Mouse (Mus musculus) erythroblast, embryonic 14.5 days (primary cell): ENCODE data around the gene Vps26c. TPM values are rescaled to one million over a fixed set of nuclear protein-coding genes. Genes with fewer than 3 reads are reported as not detected.

Source experiments
- H3K27me3 ChIP-seq: 2 replicates; pipeline ENCODE4 v1.6.1; 2012; ENCODE audit warnings: inconsistent platforms; ENCODE audit not compliant: control insufficient read depth
- H3K36me3 ChIP-seq: 2 replicates; pipeline ENCODE4 v1.6.1; 2012; ENCODE audit warnings: mild to moderate bottlenecking, inconsistent platforms; ENCODE audit not compliant: control insufficient read depth
- H3K4me1 ChIP-seq: 2 replicates; pipeline ENCODE4 v1.6.1; 2012; ENCODE audit warnings: inconsistent platforms; ENCODE audit not compliant: control insufficient read depth
- H3K4me3 ChIP-seq: replicated peaks from 2 replicates; pipeline ENCODE3; 2012; ENCODE audit warnings: moderate library complexity, mild to moderate bottlenecking, inconsistent platforms
- H3K9me3 ChIP-seq: 2 replicates; pipeline ENCODE4 v1.6.1; 2012; ENCODE audit warnings: low read length, inconsistent platforms, mixed read lengths; ENCODE audit not compliant: control insufficient read depth
- GATA1 ChIP-seq: IDR thresholded peaks from 2 replicates; pipeline ENCODE4 v1.6.1; 2012; ENCODE audit warnings: low read length, inconsistent platforms, mixed read lengths
- TAL1 ChIP-seq: IDR thresholded peaks from 3 replicates; pipeline ENCODE4 v1.6.1; 2012; ENCODE audit warnings: low read length, inconsistent platforms, mixed read lengths
- polyA plus RNA-seq: library from polyadenylated mRNA; stranded (reverse); fragments of >175 nt; gene quantifications from 2 replicates; pipeline ENCODE4 v1.2.3, GENCODE M21; 2012

Gene Vps26c
- polyA plus RNA-seq, 1 experiment: 0.06 TPM

DNA sequence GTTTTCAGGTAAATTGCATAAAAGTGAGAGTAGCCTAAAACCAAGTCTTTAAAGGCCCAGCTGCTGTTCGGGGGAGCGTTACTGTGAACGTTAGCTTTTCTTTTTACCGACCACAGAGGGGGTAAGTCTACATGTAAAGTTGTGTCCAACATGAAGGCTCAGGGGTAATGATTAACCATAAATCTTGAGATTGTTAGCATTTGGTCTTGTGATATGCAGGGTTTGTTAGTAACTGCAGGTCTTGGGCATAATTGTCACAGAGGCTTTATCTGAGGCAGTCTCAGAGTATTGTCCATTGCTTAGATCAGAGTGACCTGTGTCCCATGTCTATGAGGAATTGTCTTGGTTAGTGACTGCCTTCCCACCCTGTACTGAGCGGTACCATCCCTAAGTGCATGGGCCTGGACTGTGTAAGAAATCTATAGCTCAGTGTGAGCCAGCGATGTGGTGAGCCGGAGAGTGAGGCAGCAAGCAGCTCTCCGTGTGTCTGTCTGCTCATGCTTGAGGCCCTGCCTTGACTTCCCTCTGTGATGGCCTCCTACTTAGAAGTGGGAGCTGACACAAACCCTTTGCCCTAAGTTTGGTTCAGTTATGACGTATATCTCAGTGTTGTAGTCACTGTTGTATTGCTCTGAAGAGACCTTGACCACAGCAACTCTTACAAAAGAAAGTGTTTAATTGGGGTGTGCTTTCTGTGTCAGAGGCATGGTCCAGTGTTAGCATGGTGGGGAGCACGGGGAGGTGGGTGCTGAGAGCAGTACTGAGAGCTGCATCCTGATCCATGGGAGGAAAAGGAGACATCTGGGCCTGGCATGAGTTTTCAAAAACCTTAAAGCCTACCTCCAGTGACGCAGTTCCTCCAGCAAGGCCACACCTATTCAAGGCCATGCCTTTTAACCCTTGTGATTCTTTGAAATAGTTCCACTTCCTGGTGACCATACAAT is 74.8 kb downstream of the Vps26c start:
- Histone ChIP-seq H3K9me3 (no peaks in the 10 kb centered on the region), H3K36me3 (peaks cover 60% of the 10 kb centered on the region), H3K27me3 (no peaks in the 10 kb centered on the region), H3K4me3 (no peak overlapping the region), H3K4me1 (no peaks in the 10 kb centered on the region)
- TF ChIP-seq TAL1 (no peak), GATA1 (no peak)

DNA sequence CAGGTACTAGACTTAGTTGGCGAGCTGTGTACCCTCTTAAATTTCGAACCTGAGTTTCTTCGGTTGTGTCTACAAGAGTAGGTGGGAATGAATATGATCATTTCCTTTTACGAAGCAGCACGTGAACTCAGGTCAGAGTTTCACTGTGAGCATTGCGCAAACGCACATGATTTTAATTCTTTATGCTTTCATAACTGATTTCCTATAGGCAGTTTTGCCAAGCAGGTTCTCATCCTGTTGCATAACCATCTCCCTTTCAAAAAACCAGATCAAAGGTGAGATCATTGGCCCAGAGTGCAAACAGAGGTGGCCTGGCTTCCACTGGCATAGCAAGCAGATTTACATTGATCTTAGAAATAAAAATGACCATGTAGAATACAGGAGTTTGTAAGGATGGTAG is 77.0 kb downstream of the Vps26c start:
- no peak overlapping the region for H3K4me3 ChIP-seq
- peaks cover 51% of the 10 kb centered on the region for H3K36me3 ChIP-seq
- TF ChIP-seq GATA1 (no peak), TAL1 (no peak)
- no peaks in the 10 kb centered on the region for H3K4me1 ChIP-seq
- no peaks in the 10 kb centered on the region for H3K27me3 ChIP-seq
- H3K9me3 ChIP-seq: no peaks in the 10 kb centered on the region

GRCm38 (mm10) chr16:94449151-94449550 is 77.5 kb downstream of the Vps26c start:
- no peaks in the 10 kb centered on the region for H3K4me1 ChIP-seq
- peaks cover 49% of the 10 kb centered on the region for H3K36me3 ChIP-seq
- H3K4me3 ChIP-seq: no peak overlapping the region
- no peaks in the 10 kb centered on the region for H3K27me3 ChIP-seq
- TF ChIP-seq TAL1 (no peak), GATA1 (no peak)
- no peaks in the 10 kb centered on the region for H3K9me3 ChIP-seq

Other genes with a start within 250 kb of the Vps26c start
- 0.06 and 0.08 TPM in 2 replicates for gene Hlcs, start 213.3 kb downstream of the Vps26c start, polyA plus RNA-seq
- not detected in 2 replicates for gene Ripply3, start 198.4 kb downstream of the Vps26c start, polyA plus RNA-seq
- 0.04 and 0.18 TPM in 2 replicates for gene Ttc3, start 156.2 kb downstream of the Vps26c start, polyA plus RNA-seq
- 0.42 and 0.69 TPM in 2 replicates for gene Pigp, start 155.0 kb downstream of the Vps26c start, polyA plus RNA-seq
- gene Dyrk1a, start 43.2 kb upstream of the Vps26c start, polyA plus RNA-seq: 1.7 and 2.2 TPM in 2 replicates